Mouse (Mus musculus): ENCODE data around the gene Endou. TPM values are rescaled to one million over a fixed set of nuclear protein-coding genes. Genes with fewer than 3 reads are reported as not detected.

Endou gene
- polyA plus RNA-seq (2012): not detected in 2 replicates

DNA sequence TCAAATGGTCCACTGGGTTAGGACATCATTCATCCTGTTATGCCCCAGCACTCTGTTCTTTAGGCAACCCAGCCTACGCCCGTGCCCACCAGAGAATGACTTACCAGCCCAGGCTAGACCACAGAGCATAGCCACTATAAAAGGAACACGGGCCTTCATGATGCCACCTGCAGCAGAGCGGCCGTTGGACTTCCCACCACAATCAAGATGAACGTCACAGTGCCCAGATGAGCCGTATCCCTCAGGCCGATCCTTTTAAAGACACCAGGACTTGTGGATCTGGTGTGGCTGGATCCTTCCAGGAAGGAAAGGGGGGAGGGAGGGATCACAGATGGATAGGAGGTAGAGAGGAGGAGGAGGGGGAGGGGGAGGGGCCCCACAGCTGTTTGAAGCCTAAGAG lies at the start of gene Endou:
TSS of gene Endou (minus strand) at position 229 of the 400 bp plus-strand sequence.
- TF ChIP-seq GATA1 (IDR thresholded peaks at IDR 0.05; ENCODE audit: low read length): no peak

DNA sequence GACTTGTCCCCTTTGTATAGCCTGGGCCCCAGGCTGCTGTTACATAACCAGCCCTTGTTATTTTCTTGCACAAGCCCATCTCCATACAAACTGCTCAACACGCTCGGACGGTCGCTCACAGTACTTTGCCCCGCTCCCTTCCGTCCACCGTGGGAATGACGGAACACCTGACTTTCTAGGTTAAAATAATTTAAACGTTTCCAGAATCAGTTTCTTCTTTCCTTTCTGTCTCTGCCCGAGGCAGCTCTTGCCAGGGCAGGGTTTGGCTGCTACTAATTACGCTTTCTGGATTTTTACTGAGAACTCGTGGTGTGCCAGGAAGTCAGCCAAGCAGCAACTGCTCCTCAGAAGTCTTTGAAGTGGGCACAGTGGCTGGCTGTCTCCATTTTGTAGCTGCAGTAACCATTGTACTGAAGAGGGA lies 49.5 kb upstream of the Endou start:
- no peak for TF ChIP-seq GATA1 (IDR thresholded peaks at IDR 0.05; ENCODE audit: low read length)

DNA sequence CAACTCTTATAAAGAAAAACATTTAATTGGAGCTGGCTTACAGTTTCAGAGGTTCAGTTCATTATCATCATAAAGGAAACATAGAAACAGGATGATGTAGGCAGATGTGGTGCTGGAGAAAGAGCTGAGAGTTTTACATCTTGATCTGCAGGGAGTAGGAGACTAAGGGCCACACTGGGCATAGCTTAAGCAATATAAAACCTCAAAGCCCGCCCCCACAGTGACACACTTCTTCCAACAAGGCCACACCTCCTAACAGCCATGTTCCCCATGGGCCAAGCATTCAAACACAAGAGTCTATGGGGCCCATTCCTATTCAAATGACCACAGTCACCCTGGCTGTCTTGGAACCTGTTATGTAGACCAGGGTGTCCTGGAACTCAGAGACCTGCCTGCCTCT lies 48.4 kb upstream of the Endou start:
- TF ChIP-seq GATA1 (IDR thresholded peaks at IDR 0.05; ENCODE audit: low read length): no peak

DNA sequence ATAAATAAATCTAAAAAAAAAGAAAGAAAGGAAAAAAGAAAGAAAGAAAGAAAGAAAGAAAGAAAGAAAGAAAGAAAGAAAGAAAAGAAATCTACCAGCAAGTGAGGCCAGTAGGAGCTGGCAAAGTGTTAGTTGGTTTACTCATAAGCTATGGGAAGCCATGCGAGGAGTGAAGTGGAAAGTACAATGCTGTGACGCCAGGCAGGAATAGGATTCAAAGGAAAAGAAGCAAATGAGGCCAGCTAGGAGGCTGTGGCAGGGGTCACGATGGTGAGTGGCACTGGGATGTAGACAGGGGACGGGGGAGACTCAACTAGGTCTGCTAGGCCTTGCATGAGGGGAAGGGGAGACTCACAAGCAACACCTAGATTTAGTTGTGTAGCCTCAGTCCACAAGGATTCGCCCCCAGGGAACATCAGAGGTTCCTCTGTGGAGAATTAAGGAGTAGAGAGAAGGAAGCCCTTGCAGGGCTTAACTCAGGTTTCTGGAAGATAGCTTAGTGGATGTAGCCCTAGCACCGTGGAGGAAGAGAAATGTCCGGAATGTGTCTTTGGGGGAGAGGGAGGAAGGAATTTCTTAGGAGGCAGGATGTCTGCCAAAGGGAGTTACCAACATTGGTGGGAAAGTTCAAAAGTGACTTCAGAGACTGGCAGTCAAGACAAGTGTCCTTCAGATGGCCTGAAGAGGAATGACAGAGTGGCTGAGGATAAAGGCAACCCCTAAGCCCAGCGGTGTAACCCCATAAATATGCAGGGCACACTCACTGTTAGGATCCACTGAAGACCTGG lies 47.4 kb upstream of the Endou start, which contains the start of gene Slc48a1:
TSS of gene Slc48a1 (plus strand) at position 210 of the 788 bp plus-strand sequence.
- TF ChIP-seq GATA1 (IDR thresholded peaks at IDR 0.05; ENCODE audit: low read length): no peak

DNA sequence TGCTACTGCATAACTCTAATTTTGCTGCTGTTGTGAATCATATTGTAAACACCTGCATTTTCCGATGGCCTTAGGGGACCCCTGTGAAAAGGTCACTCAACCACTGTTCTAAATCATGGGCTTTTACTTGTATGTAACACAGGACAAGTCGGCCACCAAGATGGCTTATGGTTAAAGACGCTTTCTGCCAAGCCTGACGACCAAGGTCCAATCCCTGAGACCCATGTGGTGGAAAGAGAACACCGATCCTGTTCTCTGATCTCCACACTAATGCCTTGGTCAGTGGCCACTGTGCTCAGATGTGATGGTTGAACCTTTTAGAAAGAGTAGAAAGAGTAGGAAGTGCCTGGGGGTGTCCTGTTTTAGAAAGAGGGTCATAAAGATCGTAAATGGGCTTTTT lies 45.8 kb upstream of the Endou start:
- no peak for TF ChIP-seq GATA1 (IDR thresholded peaks at IDR 0.05; ENCODE audit: low read length)

DNA sequence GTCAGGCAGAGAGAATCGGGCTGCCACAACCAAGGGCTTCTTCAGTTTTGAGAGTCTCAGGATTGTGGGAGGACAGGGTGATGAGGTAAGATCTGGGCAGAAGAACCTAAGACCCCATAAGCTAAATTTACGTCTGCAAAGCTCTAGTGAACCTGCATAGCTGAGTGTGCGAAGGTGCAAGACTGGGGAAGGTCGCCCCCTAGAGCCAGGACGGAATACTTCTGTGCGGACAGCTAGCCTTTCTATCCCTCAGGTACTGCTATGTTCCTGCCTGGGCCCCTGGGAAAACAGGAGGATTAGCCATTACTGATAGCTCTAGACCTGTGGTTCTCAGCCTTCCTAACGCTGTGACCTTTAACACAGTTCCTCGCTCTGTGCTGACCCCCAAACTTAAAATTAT lies 45.4 kb upstream of the Endou start:
- no peak for TF ChIP-seq GATA1 (IDR thresholded peaks at IDR 0.05; ENCODE audit: low read length)

DNA sequence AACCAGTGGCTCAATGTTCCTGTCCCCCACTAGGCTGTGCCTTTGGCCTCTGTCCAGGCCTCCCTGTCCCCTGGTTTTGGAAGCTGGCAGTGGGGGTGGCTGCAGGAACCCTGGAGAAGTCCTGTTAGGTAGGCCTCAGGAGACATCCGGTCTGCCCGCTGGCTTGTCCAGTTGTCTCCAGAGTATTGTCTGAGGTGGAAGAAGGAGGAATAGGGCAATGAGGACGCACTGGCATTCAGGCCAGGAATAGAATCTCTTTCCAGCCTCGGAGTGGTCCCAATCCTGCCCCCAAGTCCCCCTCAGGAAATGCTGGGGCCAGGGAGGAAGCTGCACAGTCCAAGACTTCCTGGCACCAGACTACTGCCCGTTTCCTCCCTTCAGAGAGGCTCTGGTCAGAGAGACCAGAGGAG lies 42.8 kb upstream of the Endou start:
- no peak for TF ChIP-seq GATA1 (IDR thresholded peaks at IDR 0.05; ENCODE audit: low read length)

DNA sequence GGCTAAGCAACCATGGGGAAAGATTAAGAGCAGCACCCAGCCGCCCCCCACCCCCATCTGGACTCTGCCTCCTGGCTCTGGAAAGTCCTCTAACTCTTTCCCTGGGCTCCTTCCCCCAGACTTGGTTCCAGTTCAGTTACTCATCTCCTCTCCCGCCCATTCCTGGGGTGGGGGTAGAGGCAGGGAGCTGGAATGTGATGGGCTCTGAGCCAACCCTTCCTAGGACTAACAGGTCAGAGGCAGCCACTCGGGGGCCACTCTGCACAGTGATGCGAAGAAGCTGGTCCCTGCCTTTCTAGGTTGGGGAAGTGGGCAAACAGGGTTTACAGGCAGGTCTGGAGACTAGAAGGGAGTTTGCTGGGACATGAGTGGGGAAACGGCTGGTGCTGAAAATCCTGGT lies 42.0 kb upstream of the Endou start:
- TF ChIP-seq GATA1 (IDR thresholded peaks at IDR 0.05; ENCODE audit: low read length): no peak

DNA sequence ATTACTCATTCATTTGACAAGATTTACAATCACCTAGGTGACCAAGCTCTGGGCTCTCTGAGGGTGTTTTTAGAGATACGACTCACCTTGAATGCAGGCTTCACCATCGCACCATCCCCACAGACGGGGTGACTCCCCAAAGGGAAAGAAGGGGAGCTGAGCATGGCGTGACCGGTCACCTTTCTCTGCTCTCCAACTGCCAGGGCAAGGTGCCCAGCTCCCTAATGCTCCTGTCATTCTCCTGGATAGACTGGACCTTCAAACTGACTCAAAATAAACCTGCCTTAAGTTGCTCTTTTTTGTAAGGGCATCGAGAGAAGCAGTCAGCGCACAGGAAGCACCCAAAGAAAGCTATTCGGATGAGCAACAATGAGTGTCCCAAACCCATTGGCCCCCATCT lies 39.1 kb upstream of the Endou start:
- TF ChIP-seq GATA1 (IDR thresholded peaks at IDR 0.05; ENCODE audit: low read length): no peak

DNA sequence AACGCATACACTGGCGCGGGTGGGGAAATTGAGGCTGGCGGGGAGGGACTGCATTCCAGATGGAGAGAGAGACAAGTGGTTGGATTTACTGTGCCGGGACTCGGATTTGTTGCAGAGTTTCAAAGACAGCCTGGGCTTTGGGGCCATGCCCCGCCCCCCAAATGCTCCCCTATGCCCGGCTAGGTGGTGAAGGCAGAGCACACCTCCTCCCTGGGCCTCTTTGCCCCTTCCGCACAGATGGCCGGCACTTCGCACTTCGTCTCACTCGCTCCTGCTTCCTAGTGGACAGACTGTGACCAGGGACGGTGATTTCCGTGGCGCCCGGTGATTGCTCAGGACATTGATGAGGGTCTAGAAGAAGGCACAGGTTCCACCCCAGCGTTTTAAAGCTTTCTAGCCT lies 37.1 kb upstream of the Endou start:
- no peak for TF ChIP-seq GATA1 (IDR thresholded peaks at IDR 0.05; ENCODE audit: low read length)

DNA sequence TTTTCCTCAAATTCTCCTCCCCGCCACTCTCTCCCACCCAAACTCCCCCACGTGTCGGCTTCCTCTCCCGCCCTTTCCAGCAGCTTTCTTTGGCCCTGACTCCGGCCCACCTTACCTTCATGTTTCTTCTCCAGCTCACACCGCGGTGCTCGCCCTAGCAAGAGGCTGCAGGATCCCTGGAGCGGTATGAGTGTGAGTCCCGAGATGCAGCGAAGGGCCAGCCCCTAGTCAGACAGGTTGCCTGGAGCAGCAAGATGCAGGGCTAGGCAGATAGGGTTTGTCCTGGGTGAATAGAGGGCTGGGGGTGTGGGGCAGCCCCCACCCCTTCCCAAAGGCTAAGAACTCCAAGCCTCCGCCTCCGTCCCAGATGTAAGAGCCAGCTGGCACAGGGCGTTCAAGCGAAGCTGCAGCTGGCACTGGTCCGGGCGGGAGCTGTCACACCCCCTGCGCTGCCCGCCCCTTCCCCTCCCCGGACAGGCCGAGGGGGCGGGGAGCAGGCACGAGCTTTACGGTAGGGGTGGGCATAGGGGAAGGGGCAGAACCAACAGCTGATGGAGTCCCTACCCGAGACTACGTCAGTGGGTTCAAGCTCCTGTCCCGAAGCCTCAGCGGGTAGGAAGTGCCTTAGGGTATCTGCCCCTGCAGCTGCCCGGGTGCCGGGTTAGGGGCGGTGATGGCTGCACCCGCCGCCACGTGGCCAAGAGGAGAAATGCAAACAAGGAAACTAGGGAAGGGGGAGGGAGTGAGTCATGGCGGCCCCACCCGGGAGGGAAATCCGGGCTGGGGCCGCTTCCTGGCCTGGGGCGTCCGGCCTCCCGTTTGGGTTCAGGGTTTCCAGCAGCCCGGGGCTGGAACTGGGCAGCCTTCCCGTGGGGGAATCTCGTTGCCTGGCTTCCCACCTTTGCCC lies 36.4 kb upstream of the Endou start, which contains the start of gene Rapgef3:
TSS of gene Rapgef3 (minus strand) at position 693 of the 907 bp plus-strand sequence.
- TF ChIP-seq GATA1 (IDR thresholded peaks at IDR 0.05; ENCODE audit: low read length): no peak

DNA sequence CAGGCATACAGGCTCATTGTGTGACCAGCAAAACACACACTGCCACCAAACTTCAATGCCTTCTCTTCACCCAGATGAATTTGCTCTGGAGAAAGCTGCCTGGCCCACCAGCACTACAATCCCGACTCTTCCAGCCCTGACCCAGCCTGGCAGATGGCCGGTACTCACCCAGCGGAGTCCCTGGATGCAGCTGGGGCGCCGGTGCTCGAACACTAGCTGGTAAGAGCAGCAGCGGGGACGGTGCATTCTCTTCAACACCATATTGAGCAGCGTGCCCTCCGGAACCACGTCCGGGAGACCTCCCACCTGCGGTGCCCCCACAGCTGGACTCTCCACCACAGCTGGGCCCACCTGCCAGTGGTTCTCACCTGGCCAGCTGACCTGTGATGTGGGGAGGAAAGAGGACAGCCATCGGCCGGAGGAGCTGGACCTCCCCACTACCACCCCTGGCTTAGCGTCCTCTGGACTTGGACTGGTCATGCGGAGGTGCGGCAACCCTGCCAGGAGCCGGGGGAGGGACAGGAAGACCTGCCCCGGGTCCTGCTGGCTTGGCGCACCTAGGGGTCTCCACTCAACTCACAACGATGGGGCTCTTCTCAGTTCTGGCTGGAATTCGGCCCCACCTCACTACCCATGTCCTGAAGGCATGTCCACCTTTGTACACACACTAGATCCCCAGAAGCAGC lies 35.6 kb upstream of the Endou start:
- TF ChIP-seq GATA1 (IDR thresholded peaks at IDR 0.05; ENCODE audit: low read length): no peak

DNA sequence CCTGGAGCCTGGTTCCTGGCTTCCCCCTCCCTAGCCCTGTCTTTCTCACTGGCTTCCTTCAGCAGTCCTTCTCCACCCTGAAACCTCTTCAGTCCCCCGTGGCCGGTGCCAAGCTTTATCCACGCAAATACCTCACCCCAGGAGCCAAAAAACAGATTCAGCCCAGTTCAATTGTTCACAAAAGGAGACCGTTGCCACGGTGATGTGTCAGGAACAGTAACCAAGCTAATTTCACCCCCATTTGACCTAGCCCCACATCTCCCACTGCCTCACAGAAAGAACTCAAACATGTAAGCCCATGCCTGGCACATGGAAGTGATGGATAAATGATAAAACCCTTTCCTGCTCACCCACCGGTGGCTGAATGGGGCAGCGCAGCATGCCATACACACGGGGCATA lies 35.1 kb upstream of the Endou start:
- no peak for TF ChIP-seq GATA1 (IDR thresholded peaks at IDR 0.05; ENCODE audit: low read length)

DNA sequence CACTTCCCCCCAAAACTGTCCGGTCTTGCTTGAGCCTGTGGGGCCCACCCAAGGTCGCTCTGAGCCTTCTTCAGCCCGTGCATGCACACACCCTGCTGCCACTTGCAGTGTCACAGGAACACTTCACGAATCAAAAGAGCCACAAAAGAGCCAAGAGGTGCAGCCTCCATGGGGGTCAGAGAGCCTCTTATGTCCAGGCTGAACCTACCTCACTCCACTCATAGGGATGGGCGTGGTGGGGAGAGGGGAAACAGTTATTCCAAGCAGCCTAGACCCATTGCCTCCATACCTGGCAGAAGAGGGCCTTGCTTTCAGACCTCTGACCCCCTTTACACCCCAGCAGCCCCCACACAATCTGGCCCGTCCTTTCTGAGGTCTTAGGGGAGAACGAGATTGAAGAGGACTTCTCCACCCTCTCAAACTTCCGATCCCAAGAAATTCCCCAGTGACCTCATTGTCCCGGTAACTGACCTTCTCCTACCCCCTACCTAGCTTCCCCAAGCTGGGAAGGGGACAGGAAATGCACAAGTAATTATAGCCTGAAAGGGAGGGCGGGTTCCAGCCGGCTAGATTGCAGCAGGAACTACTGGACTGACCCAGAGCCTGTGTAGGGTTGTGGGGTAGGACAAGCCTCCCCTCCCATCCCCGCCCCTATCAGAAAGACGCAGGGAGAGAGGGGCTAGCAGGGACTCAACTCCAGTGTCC lies 34.1 kb upstream of the Endou start:
- TF ChIP-seq GATA1 (IDR thresholded peaks at IDR 0.05; ENCODE audit: low read length): no peak

DNA sequence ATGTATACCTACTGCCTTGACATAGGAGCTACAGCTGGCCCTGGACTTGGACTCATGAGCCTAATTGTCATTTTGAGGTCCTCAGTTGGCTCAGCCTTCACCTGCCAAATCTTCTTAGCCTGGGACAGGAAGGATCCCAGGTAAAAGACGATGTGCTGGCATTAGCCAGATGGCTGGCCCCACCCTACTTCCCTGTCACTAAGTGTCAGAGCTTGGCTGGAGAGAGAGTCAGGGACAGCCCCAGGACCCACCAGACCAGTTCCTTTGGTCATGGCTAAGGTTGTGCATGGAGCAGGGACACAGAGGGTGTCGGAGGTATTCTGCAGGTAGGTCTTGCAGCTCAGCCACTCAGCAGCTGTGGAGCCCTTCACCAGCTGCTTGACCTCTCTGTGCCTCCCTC lies 33.4 kb upstream of the Endou start:
- TF ChIP-seq GATA1 (IDR thresholded peaks at IDR 0.05; ENCODE audit: low read length): no peak

All from G1E-ER4 (cell line).